Mouse (Mus musculus) CD8-positive naive resting alpha-beta T cell, adult 2 months (primary cell): ENCODE measurements around the gene Slc15a3.

Experiments used
- DNase-seq, 2 experiments: peaks; one replicate each; pipeline ENCODE4 v3.0.0; 2022; ENCODE audit warnings: low read depth in 2 of 2, low spot score in 2 of 2

Slc15a3 gene

GRCm38 (mm10) chr19:10839010-10839892 is at the start of gene Slc15a3:
TSS of gene Slc15a3 (plus strand) at chr19:10839727.
- DNase-seq: no peak

GRCm38 (mm10) chr19:10790323-10790722 is 49.2 kb upstream of the Slc15a3 start:
- no peak for DNase-seq

GRCm38 (mm10) chr19:10793044-10793443 is 46.5 kb upstream of the Slc15a3 start:
- DNase-seq: no peak

DNA sequence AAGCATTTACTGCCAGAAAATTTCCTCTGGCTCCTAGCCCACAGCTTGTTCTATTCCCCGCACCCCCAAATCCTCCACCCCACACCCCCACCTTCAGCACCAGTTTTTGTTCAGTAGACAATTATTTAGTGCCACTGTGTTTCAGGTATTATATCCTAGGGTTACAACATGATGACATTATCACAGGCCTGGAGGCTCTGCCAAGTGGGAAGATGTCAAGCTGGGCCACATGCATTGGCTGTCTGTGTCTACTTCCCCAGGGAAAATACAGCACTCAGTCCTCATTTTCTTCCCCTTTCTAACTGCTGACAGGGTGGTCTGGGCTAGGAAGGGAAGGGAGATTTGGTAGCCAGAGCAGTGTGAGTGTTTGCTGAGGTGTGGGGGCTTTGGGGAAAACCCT is 44.6 kb upstream of the Slc15a3 start:
- DNase-seq: no peak

- DNase-seq: no peak
These were observed 41.0 kb upstream of the Slc15a3 start for GRCm38 (mm10) chr19:10798576-10798975.

DNA sequence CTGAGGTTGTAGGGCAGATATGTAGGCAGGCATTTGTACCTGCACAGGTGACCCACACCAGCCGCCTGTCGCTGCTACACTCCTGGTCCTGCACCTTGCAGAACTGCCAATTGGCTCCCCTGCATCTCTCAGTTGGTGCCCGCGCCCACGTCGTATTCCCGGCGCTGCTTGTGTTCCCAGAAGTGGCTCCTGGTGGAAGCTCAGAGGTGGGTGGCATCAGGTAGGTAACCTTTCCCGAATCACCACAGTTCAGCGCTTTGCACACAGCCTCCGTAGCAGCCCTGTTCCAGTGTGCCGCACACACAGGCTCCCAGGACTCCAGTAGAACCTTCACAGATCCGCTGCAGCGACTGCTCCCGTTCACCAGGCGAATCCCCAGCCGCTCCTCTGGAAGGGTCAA is 40.4 kb upstream of the Slc15a3 start:
- no peak for DNase-seq

DNA sequence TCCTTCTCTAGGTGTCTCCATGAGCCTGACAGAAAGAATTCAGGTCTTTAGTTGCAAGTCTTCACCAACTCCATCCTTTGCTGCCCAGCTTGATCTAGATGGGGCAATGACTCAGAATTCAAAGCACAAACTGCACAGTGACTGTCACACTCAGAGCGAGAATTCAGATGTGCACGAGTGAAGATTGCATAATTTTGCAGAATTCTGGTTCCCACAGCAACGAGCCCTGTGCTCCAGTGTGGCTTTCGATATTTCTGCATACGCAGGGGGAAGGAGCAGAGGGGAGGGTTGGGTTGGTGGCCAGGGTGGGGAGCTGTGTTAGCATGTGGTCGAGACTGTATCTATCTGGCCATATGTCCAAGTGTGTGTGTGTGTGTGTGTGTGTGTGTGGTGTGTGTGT is 38.5 kb upstream of the Slc15a3 start:
- DNase-seq: no peak

DNA sequence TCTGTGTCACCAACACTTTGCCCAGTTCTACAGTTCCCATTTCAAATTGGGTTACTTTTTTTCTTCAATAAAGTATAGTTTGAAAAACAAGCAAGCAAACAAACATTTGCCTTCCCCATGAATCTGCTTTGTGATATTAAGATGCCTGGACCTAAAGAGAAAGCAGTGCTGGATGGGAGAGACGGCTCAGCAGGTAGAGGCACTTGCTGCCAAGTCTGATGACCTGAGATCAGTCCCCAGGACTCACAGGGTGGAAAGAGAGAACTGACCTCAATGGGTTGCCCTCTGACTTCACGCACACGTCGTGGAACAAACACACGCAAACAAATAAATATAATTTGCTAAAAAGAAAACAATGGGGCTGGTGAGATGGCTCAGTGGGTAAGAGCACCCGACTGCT is 37.6 kb upstream of the Slc15a3 start:
- no peak for DNase-seq

GRCm38 (mm10) chr19:10803751-10804150 is 35.8 kb upstream of the Slc15a3 start:
- DNase-seq: no peak

- DNase-seq: no peak
These were observed 34.5 kb upstream of the Slc15a3 start for GRCm38 (mm10) chr19:10804850-10805660.

GRCm38 (mm10) chr19:10805661-10806285 is 33.8 kb upstream of the Slc15a3 start:
- DNase-seq: no peak

DNA sequence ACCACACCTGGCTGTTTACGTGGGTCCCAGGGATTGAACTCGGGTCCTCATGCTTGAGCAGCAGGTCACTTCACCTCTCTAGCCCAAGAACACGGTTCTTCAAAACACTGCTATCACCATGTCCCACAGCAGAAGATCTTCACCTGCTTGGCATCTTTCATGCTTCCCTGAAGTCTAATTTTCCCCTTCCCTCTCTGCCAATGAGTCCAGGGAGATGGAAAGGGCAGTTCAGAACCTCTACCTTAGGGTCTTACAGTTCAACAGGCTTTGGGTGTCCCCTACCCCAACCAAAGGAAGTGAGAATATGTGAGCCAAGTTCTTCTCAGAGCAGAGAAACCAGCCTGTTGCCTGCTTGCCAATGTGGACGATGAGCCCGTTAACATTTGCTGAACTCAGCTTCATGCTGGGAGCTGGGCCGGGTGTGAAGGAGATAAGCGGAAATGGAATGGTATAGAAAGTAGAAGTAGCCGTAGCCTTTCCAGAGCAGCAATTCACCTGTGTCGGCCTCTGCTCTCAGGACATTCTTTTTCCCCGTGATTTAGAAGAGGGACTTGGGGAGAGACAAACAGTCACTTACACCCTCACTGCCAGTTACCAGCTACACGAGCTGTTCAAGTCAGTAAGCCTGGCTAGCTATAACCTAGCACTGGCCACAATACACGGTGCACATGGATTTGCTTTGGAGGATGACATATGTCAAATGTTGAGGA is 30.8 kb upstream of the Slc15a3 start:
- DNase-seq: no peak

GRCm38 (mm10) chr19:10809428-10810175 is 29.9 kb upstream of the Slc15a3 start:
- DNase-seq: no peak

DNA sequence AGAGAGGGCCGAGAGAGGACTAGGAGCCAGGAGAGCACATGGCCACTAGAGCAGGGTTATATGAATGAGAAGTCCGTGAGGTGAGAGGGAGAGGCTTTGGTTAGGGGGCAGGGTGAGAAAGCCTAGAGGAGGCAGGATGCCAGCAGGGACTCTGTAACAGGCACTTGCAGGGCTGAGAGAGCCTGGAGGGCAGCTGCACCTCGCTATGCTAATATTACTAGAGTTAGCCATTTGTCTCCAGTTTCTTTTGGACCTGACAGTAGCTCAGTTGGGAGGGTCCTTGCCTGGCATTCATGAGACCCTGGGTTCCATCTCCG is 29.4 kb upstream of the Slc15a3 start:
- no peak for DNase-seq

GRCm38 (mm10) chr19:10811471-10811870 is 28.1 kb upstream of the Slc15a3 start:
- no peak for DNase-seq

DNA sequence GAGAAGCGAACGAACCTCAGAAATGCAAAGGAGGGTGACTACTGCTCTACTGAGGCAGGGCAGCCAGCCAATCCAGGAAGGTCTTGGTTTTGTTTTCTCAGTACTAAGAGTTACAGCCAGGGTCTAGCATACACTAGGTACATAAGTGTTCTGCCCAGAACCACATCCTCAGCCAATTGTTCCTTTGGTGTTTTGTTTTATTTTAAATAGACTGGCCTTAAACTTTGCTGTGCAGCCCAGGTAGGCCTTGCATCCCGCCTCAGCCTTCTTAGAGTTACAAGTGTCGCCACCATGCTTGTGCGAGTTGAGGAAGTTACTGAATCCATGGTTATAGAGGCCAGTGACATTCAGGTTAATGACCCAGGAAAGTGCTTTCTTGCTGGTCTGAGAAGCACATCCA is 26.5 kb upstream of the Slc15a3 start:
- no peak for DNase-seq

- DNase-seq: no peak
These were observed 25.6 kb upstream of the Slc15a3 start for GRCm38 (mm10) chr19:10813905-10814304.

- no peak for DNase-seq
These were observed 23.7 kb upstream of the Slc15a3 start for GRCm38 (mm10) chr19:10815871-10816270.

- DNase-seq: no peak
These were observed 23.1 kb upstream of the Slc15a3 start for GRCm38 (mm10) chr19:10816462-10816861.

- no peak for DNase-seq
These were observed 21.1 kb upstream of the Slc15a3 start for GRCm38 (mm10) chr19:10818217-10818946.
